Mouse (Mus musculus): Measurements from ENCODE around the gene Echdc2. TPM values are rescaled to one million over a fixed set of nuclear protein-coding genes. Genes with fewer than 3 reads are reported as not detected.

The Echdc2 gene
- polyA plus RNA-seq, 1 experiment from 2014 or later, result 14.2 TPM

DNA sequence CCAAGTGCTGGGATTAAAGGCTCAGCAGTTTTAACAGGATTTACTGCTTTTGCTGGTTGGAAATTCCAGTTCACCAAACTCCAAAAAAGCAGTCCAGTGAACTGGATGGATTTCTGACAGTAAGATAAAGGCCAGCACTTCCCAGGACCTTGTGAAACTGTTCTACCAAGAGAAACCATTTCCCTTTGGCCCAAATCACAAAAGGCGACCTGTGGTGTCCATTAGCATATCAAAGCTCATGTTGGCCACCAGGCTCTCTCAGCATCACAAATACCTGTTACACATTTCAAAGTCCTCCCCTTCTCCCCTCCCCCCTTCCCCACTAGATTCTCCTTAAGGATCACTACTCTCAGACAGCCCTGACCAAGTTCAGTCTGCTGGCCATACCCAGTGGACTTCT is 17.0 kb downstream of the Echdc2 start:
- no peak for ATAC-seq
- H3K4me3 ChIP-seq (ENCODE audit: low read length), result no peak overlapping the region
- H3K27ac ChIP-seq (ENCODE audit: low read depth, low read length), result no peak overlapping the region
- no peaks in the 10 kb centered on the region for H3K4me1 ChIP-seq (ENCODE audit: control insufficient read depth, insufficient read depth, low read depth, low read length)
- no peak overlapping the region for H3K4me2 ChIP-seq (ENCODE audit: low read length)
- no peak overlapping the region for H3K9ac ChIP-seq (ENCODE audit: low read depth, low read length)
- H3K27me3 ChIP-seq (replicated peaks; ENCODE audit: control insufficient read depth, insufficient read depth, low read length), result no peaks in the 10 kb centered on the region
- no peaks in the 10 kb centered on the region for H3K9me3 ChIP-seq (ENCODE audit: control insufficient read depth, low read length)
- WGBS, result 35% methylated on average over 1 of the region's 1 CpGs
- H3K36me3 ChIP-seq (ENCODE audit: control insufficient read depth, insufficient read depth, low read length), result no peaks in the 10 kb centered on the region

DNA sequence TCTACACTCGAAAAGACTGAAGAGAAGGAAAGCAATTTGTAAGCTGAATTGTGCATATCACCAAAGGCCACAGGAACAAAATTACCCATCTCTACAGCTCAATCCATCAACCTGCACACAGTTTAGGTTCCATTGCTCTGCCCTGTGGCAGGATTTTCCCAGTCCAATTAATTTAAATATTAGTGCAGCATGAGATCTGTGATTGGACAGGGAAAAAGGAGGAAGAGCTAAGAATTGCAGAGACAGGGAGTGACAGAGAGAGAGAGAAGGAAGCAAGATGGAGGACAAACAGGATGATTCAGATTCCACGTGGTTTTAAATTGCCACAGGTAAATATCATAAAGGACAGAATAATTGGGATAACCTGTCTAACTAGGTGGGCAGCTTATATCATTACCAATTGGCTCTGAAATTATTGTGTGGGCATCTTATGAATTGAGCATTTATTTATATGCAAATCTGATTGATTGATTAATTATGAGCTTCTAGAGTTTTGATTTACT is 27.6 kb downstream of the Echdc2 start:
- no peak overlapping the region for H3K9ac ChIP-seq (ENCODE audit: low read depth, low read length)
- no peak for ATAC-seq
- H3K9me3 ChIP-seq (ENCODE audit: control insufficient read depth, low read length), result no peaks in the 10 kb centered on the region
- H3K4me2 ChIP-seq (ENCODE audit: low read length), result peak overlapping the region; percentile 18; the same call in 1 of the 2 replicates
- no peaks in the 10 kb centered on the region for H3K36me3 ChIP-seq (ENCODE audit: control insufficient read depth, insufficient read depth, low read length)
- no peak overlapping the region for H3K4me3 ChIP-seq (ENCODE audit: low read length)
- H3K4me1 ChIP-seq (ENCODE audit: control insufficient read depth, insufficient read depth, low read depth, low read length), result peaks cover 3% of the 10 kb centered on the region; the same call in 1 of the 2 replicates
- 58% methylated on average over 2 of the region's 2 CpGs for WGBS
- no peak overlapping the region for H3K27ac ChIP-seq (ENCODE audit: low read depth, low read length)
- no peaks in the 10 kb centered on the region for H3K27me3 ChIP-seq (replicated peaks; ENCODE audit: control insufficient read depth, insufficient read depth, low read length)

DNA sequence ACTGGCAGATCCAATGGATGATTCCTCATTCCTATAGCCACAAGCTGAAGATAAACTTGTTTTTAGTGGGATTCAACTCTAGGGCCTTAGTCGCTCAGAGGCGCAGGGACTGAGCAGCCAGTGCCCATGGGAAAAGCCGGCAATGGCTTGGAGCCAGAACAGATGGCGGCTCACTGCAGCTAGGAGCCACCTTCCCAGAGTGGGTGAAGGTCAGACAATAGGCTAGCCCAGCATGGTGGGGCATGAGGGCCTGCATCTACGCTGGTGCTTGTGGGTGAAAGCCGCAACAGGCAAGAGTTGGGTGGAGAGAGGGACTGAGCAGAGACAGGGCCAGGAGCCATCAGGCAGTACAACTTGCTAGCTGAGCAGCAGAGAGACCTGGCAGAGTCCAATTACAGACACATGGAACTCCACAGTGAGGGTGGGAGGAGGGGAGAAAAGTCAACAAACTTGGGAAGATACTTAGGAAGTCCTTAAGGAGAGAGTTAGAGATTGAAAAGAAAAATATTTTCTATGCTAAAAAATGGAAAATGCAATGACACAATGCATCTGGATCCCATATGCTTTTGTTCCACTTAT is 31.1 kb downstream of the Echdc2 start:
- Histone ChIP-seq H3K9ac (ENCODE audit: low read depth, low read length) (no peak overlapping the region), H3K4me2 (ENCODE audit: low read length) (no peak overlapping the region), H3K27ac (ENCODE audit: low read depth, low read length) (no peak overlapping the region), H3K4me1 (ENCODE audit: control insufficient read depth, insufficient read depth, low read depth, low read length) (peaks cover 3% of the 10 kb centered on the region; the same call in 1 of the 2 replicates), H3K4me3 (ENCODE audit: low read length) (no peak overlapping the region), H3K9me3 (ENCODE audit: control insufficient read depth, low read length) (no peaks in the 10 kb centered on the region), H3K36me3 (ENCODE audit: control insufficient read depth, insufficient read depth, low read length) (no peaks in the 10 kb centered on the region), H3K27me3 (replicated peaks; ENCODE audit: control insufficient read depth, insufficient read depth, low read length) (no peaks in the 10 kb centered on the region)
- ATAC-seq, result peak; percentile 30; the same call in 1 of the 2 replicates
- WGBS, result 58% methylated on average over 5 of the region's 6 CpGs

DNA sequence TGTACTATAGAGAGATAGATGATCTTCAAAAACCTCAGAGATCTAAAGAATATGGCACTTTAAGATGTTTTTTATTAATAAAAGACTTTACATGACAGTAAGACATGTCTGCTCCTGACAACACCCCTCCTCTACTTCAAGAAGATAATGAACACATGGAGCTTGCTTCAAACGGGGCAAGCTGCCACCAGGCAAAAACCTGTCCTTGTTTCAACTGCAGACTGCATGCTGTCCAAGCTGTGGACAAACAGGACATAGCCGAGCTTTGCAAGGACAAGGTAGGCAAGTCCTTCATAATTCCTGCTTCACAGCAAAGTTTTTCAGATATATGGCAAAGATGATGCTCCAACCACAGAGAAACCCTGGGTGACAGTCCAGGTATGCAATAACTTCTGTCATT is 34.0 kb downstream of the Echdc2 start:
- Histone ChIP-seq H3K9ac (ENCODE audit: low read depth, low read length) (no peak overlapping the region), H3K4me1 (ENCODE audit: control insufficient read depth, insufficient read depth, low read depth, low read length) (peaks cover 3% of the 10 kb centered on the region; the same call in 1 of the 2 replicates), H3K27me3 (replicated peaks; ENCODE audit: control insufficient read depth, insufficient read depth, low read length) (no peaks in the 10 kb centered on the region), H3K9me3 (ENCODE audit: control insufficient read depth, low read length) (no peaks in the 10 kb centered on the region), H3K27ac (ENCODE audit: low read depth, low read length) (no peak overlapping the region), H3K4me3 (ENCODE audit: low read length) (no peak overlapping the region), H3K36me3 (ENCODE audit: control insufficient read depth, insufficient read depth, low read length) (no peaks in the 10 kb centered on the region), H3K4me2 (ENCODE audit: low read length) (no peak overlapping the region)
- no peak for ATAC-seq
- WGBS, result 69% methylated on average over 2 of the region's 2 CpGs

DNA sequence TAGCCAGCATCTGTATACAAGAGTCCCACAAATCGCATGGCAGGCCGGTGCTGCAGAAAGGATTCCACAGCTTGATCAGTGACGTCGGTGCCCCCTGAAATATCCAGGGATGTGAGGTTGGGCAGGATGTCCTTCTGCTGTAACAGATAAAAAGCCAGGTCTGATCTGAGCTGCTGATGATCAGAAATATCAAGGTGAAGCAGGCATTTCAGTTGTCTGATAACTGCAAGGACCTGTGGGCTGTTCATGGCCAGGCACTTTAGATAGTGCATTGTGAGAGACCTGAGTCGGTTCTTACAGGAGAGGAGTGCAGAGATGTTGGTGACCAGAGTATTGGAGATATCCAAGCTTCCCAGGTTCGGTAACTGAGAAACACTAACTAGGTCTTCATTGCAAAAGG is 39.4 kb downstream of the Echdc2 start:
- no peaks in the 10 kb centered on the region for H3K4me1 ChIP-seq (ENCODE audit: control insufficient read depth, insufficient read depth, low read depth, low read length)
- ATAC-seq, result no peak
- no peaks in the 10 kb centered on the region for H3K9me3 ChIP-seq (ENCODE audit: control insufficient read depth, low read length)
- no peak overlapping the region for H3K4me3 ChIP-seq (ENCODE audit: low read length)
- H3K36me3 ChIP-seq (ENCODE audit: control insufficient read depth, insufficient read depth, low read length), result no peaks in the 10 kb centered on the region
- WGBS, result 94% methylated on average over 6 of the region's 6 CpGs
- no peak overlapping the region for H3K4me2 ChIP-seq (ENCODE audit: low read length)
- no peak overlapping the region for H3K9ac ChIP-seq (ENCODE audit: low read depth, low read length)
- no peaks in the 10 kb centered on the region for H3K27me3 ChIP-seq (replicated peaks; ENCODE audit: control insufficient read depth, insufficient read depth, low read length)
- no peak overlapping the region for H3K27ac ChIP-seq (ENCODE audit: low read depth, low read length)

DNA sequence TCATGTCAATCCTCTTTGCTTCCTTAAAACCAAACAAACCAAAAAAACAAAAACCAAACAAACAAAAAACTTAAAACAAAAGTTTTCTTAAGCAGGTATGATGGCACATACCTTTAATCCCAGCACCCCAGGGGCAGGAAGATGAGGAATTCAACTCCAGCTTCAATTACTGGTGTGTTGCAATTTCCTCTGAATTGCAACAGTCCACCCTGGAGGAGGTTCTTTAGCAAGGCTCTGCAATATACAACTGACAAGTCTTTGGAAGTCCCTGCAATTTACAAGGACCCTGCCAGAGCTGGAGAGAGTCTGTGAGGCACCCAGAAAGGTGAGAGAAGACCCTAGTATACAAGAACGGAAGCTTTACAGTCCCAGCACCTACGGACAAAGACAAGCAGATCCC is 47.8 kb downstream of the Echdc2 start:
- no peak overlapping the region for H3K4me2 ChIP-seq (ENCODE audit: low read length)
- H3K27ac ChIP-seq (ENCODE audit: low read depth, low read length), result no peak overlapping the region
- H3K4me3 ChIP-seq (ENCODE audit: low read length), result no peak overlapping the region
- 79% methylated on average over 2 of the region's 2 CpGs for WGBS
- no peak overlapping the region for H3K9ac ChIP-seq (ENCODE audit: low read depth, low read length)
- ATAC-seq, result no peak
- no peaks in the 10 kb centered on the region for H3K9me3 ChIP-seq (ENCODE audit: control insufficient read depth, low read length)
- peaks cover 3% of the 10 kb centered on the region; the same call in 1 of the 2 replicates for H3K4me1 ChIP-seq (ENCODE audit: control insufficient read depth, insufficient read depth, low read depth, low read length)
- H3K27me3 ChIP-seq (replicated peaks; ENCODE audit: control insufficient read depth, insufficient read depth, low read length), result peaks cover 17% of the 10 kb centered on the region
- H3K36me3 ChIP-seq (ENCODE audit: control insufficient read depth, insufficient read depth, low read length), result no peaks in the 10 kb centered on the region

DNA sequence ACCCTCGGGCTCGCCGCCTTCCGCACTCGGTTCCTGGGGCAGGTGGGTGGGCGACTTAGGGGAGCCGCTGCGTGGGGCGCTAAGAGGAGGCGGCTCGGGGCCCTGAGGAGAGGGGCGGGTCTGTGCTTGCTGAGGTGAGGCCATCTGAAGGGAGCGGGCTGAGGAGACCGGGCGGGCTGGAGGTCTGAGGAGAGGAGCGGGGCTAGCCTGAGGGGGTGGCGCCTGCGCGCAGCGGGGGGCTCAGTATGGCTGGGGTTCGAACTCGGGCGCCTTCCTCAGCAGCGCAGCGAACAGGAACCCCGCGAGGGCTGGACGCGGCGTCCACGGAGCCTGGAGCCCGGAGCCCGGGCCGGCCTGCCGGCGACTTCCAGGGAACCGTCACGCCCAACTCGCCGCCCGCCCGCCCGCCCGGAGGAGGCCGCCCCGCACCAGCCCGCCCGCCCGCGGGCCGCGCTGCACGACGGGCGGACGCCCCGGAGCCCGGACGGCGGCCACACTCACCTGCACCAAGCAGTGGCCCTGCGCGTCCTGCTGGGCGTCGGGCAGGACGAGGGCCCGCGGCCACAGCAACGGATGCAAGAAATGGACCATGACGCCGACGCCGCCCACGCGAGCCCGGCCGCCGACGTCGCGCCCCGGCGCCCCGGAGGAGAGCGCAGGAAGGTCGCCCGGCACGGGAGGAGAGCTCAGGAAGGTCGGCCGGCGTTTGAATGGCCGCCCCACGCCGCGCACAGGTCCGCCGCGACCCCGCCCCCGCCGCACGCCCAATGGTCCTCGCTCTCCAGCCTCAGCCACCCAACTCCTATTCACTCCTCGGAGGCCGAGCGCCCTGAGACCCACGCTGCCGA is 52.3 kb downstream of the Echdc2 start, which contains the start of gene Zyg11a:
TSS of gene Zyg11a (minus strand) at position 717 of the 848 bp plus-strand sequence.
- Histone ChIP-seq H3K9ac (ENCODE audit: low read depth, low read length) (peak within 1 kb of the TSS; percentile 23), H3K4me3 (ENCODE audit: low read length) (peak within 1 kb of the TSS; percentile 39), H3K4me2 (ENCODE audit: low read length) (peak within 1 kb of the TSS; percentile 62), H3K4me1 (ENCODE audit: control insufficient read depth, insufficient read depth, low read depth, low read length) (peaks cover 3% of the 10 kb centered on the region; the same call in 1 of the 2 replicates), H3K9me3 (ENCODE audit: control insufficient read depth, low read length) (no peaks in the 10 kb centered on the region), H3K36me3 (ENCODE audit: control insufficient read depth, insufficient read depth, low read length) (no peaks in the 10 kb centered on the region), H3K27me3 (replicated peaks; ENCODE audit: control insufficient read depth, insufficient read depth, low read length) (peaks cover 23% of the 10 kb centered on the region), H3K27ac (ENCODE audit: low read depth, low read length) (no peak within 1 kb of the TSS)
- peak; percentile 37; the same call in 1 of the 2 replicates for ATAC-seq
- WGBS, result under 1% methylated on average over 95 of the region's 107 CpGs

DNA sequence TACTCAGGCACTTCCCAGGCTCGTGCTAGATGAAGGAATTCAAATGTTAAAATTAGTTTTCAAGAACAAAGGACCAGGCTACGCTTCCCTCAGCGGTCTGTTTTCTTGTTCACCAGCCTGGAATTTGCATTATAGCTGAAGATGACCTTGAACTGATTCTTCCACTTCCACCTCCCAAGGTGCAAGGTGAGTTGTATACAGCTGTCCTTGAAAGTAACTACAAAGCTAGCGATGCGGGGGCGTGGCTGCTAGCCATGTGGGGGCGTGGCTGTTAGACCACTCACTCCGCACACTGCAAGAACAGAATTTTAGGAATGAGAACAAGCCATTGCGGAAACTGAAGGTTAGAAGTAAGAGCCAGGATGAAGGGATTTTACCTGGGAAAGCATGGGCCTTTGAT is 53.8 kb downstream of the Echdc2 start:
- WGBS, result 11% methylated on average over 9 of the region's 9 CpGs
- Histone ChIP-seq H3K4me3 (ENCODE audit: low read length) (no peak overlapping the region), H3K4me1 (ENCODE audit: control insufficient read depth, insufficient read depth, low read depth, low read length) (peaks cover 3% of the 10 kb centered on the region; the same call in 1 of the 2 replicates), H3K4me2 (ENCODE audit: low read length) (no peak overlapping the region), H3K9me3 (ENCODE audit: control insufficient read depth, low read length) (no peaks in the 10 kb centered on the region), H3K36me3 (ENCODE audit: control insufficient read depth, insufficient read depth, low read length) (no peaks in the 10 kb centered on the region), H3K9ac (ENCODE audit: low read depth, low read length) (no peak overlapping the region), H3K27me3 (replicated peaks; ENCODE audit: control insufficient read depth, insufficient read depth, low read length) (peaks cover 23% of the 10 kb centered on the region), H3K27ac (ENCODE audit: low read depth, low read length) (no peak overlapping the region)
- no peak for ATAC-seq

DNA sequence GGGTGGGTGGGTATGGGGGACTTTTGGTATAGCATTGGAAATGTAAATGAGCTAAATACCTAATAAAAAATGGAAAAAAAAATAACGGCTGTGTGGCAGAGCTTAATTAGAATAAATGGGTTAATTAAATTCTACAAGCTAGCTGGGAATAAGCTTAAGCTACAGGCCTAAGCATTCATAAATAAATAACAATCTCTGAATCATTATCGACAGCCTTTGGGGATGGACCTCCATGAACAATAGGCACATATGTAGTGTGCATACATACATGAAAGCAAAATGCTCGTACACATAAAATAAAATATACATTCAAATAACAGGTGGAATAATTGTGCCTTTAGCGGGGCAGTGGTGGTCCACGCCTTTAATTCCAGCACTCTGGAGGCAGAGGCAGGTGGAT is 57.3 kb downstream of the Echdc2 start:
- H3K4me3 ChIP-seq (ENCODE audit: low read length), result no peak overlapping the region
- H3K27me3 ChIP-seq (replicated peaks; ENCODE audit: control insufficient read depth, insufficient read depth, low read length), result peaks cover 10% of the 10 kb centered on the region
- no peaks in the 10 kb centered on the region for H3K9me3 ChIP-seq (ENCODE audit: control insufficient read depth, low read length)
- no peak overlapping the region for H3K27ac ChIP-seq (ENCODE audit: low read depth, low read length)
- WGBS, result 79% methylated on average over 5 of the region's 5 CpGs
- H3K4me1 ChIP-seq (ENCODE audit: control insufficient read depth, insufficient read depth, low read depth, low read length), result peaks cover 2% of the 10 kb centered on the region; the same call in 1 of the 2 replicates
- H3K9ac ChIP-seq (ENCODE audit: low read depth, low read length), result no peak overlapping the region
- H3K4me2 ChIP-seq (ENCODE audit: low read length), result no peak overlapping the region
- H3K36me3 ChIP-seq (ENCODE audit: control insufficient read depth, insufficient read depth, low read length), result no peaks in the 10 kb centered on the region
- ATAC-seq, result no peak
